ENCODE assay signal across 8 mouse cellular contexts in genomic region chr11:68385021-68385821, GRCm38 (mm10). TPM values are rescaled to one million over a fixed set of nuclear protein-coding genes. Genes with fewer than 3 reads are reported as not detected.
DNase-seq lines count a peak whose midpoint lies in the region; ATAC-seq lines count a peak whose summit lies in the region.

No protein-coding gene starts in this region.

- no peaks in the 10 kb centered on the region for H3K9me3 ChIP-seq in embryonic facial prominence, embryonic 11.5 days (replicated peaks; ENCODE audit: control insufficient read depth, low read length)
- no peaks in the 10 kb centered on the region for H3K9me3 ChIP-seq in hindbrain, embryonic 10.5 days
- no peaks in the 10 kb centered on the region for H3K9me3 ChIP-seq in liver, embryonic 11.5 days (ENCODE audit: control insufficient read depth, low read length)
- H3K9me3 ChIP-seq in neural tube, embryonic 12.5 days, result no peaks in the 10 kb centered on the region

- no peak overlapping the region; the same call in 1 of the 2 replicates for H3K27ac ChIP-seq in embryonic facial prominence, embryonic 11.5 days (replicated peaks; ENCODE audit: low read depth, low read length)
- H3K27ac ChIP-seq in hindbrain, embryonic 10.5 days, result peak overlapping the region; percentile 92
- no peak overlapping the region for H3K27ac ChIP-seq in liver, embryonic 11.5 days (ENCODE audit: low read depth, low read length)
- peak overlapping the region; percentile 62 for H3K27ac ChIP-seq in neural tube, embryonic 12.5 days

- peak; percentile 54 for DNase-seq in kidney, adult 18-20 months
- DNase-seq in kidney, adult 11 months, result no peak
- DNase-seq in Muller cell, postnatal 12 days (ENCODE audit: inconsistent ontology term), result peak; percentile 59
- DNase-seq in embryonic facial prominence, embryonic 11.5 days (ENCODE audit: low spot score), result peak; percentile 55
- peak; percentile 70 for DNase-seq in hindbrain, embryonic 10.5 days (ENCODE audit: low spot score)
- no peak for DNase-seq in liver, embryonic 11.5 days (ENCODE audit: low spot score)

- no peaks in the 10 kb centered on the region for H3K36me3 ChIP-seq in embryonic facial prominence, embryonic 11.5 days (replicated peaks; ENCODE audit: control insufficient read depth, insufficient read depth, low read depth, low read length)
- H3K36me3 ChIP-seq in hindbrain, embryonic 10.5 days, result peaks cover 20% of the 10 kb centered on the region; the same call in 1 of the 2 replicates
- H3K36me3 ChIP-seq in liver, embryonic 11.5 days (ENCODE audit: control insufficient read depth, insufficient read depth, low read length), result no peaks in the 10 kb centered on the region
- H3K36me3 ChIP-seq in neural tube, embryonic 12.5 days, result 0 out of 2 replicates have a peak, but pooled peaks cover 3% of the 10 kb centered on the region

- under 1% methylated on average over 94 of the region's 94 CpGs for WGBS in embryonic facial prominence, embryonic 11.5 days
- under 1% methylated on average over 94 of the region's 94 CpGs for WGBS in hindbrain, embryonic 10.5 days
- 2% methylated on average over 94 of the region's 94 CpGs for WGBS in liver, embryonic 11.5 days
- under 1% methylated on average over 94 of the region's 94 CpGs for WGBS in neural tube, embryonic 12.5 days

- H3K4me3 ChIP-seq in embryonic facial prominence, embryonic 11.5 days (ENCODE audit: low read depth, low read length), result peak overlapping the region; percentile 65
- peak overlapping the region; percentile 72 for H3K4me3 ChIP-seq in hindbrain, embryonic 10.5 days
- H3K4me3 ChIP-seq in liver, embryonic 11.5 days (ENCODE audit: low read depth, low read length), result peak overlapping the region; percentile 61
- H3K4me3 ChIP-seq in neural tube, embryonic 12.5 days, result peak overlapping the region; percentile 70

- no peak for ATAC-seq in embryonic facial prominence, embryonic 11.5 days (replicated peaks; ENCODE audit: insufficient number of reproducible peaks, low FRiP score, low TSS enrichment, low read depth)
- ATAC-seq in liver, embryonic 11.5 days (replicated peaks; ENCODE audit: low FRiP score), result no peak
- no peak for ATAC-seq in neural tube, embryonic 12.5 days (ENCODE audit: low FRiP score, low read depth)
- no peak for ATAC-seq in monocyte, adult 5-6 weeks (replicated peaks; ENCODE audit: insufficient number of reproducible peaks, low FRiP score, low TSS enrichment, poor library complexity, severe bottlenecking)

- H3K4me2 ChIP-seq in embryonic facial prominence, embryonic 11.5 days (ENCODE audit: low read depth, low read length), result peak overlapping the region; percentile 94
- peak overlapping the region; percentile 77 for H3K4me2 ChIP-seq in liver, embryonic 11.5 days
- H3K4me2 ChIP-seq in neural tube, embryonic 12.5 days (replicated peaks), result peak overlapping the region; percentile 95

- H3K27me3 ChIP-seq in embryonic facial prominence, embryonic 11.5 days (ENCODE audit: control insufficient read depth, insufficient read depth, low read length), result peaks cover 43% of the 10 kb centered on the region
- H3K27me3 ChIP-seq in hindbrain, embryonic 10.5 days (ENCODE audit: insufficient read depth, poor library complexity, severe bottlenecking), result peaks cover 100% of the 10 kb centered on the region
- peaks cover 96% of the 10 kb centered on the region for H3K27me3 ChIP-seq in liver, embryonic 11.5 days (replicated peaks; ENCODE audit: control insufficient read depth, insufficient read depth, low read length)
- peaks cover 43% of the 10 kb centered on the region for H3K27me3 ChIP-seq in neural tube, embryonic 12.5 days (replicated peaks)

- peak overlapping the region; percentile 72 for H3K9ac ChIP-seq in embryonic facial prominence, embryonic 11.5 days (replicated peaks; ENCODE audit: low read length)
- no peak overlapping the region for H3K9ac ChIP-seq in liver, embryonic 11.5 days (ENCODE audit: low read depth, low read length)
- peak overlapping the region; percentile 86 for H3K9ac ChIP-seq in neural tube, embryonic 12.5 days

- peaks cover 8% of the 10 kb centered on the region for H3K4me1 ChIP-seq in embryonic facial prominence, embryonic 11.5 days (ENCODE audit: control insufficient read depth, insufficient read depth, low read length)
- peaks cover 91% of the 10 kb centered on the region for H3K4me1 ChIP-seq in hindbrain, embryonic 10.5 days (replicated peaks)
- H3K4me1 ChIP-seq in liver, embryonic 11.5 days (replicated peaks; ENCODE audit: control insufficient read depth, insufficient read depth, low read length), result peaks cover 14% of the 10 kb centered on the region; the same call in 1 of the 2 replicates
- H3K4me1 ChIP-seq in neural tube, embryonic 12.5 days, result peaks cover 47% of the 10 kb centered on the region

RNA-seq across cellular contexts. Expression of gene Ntn1, which starts 15.4 kb away (rescaled TPM):
- 3.2 and 4.2 TPM in 2 replicates for polyA plus RNA-seq in embryonic facial prominence, embryonic 11.5 days (2014; fragmentation: Nextera tagmentation; extraction: Ambion mirVana)
- polyA plus RNA-seq in hindbrain, embryonic 10.5 days (2016; fragmentation: Nextera tagmentation; extraction: Ambion mirVana), result 18.2 and 23.7 TPM in 2 replicates
- 0.13 and 0.40 TPM in 2 replicates for polyA plus RNA-seq in liver, embryonic 11.5 days (2014; fragmentation: Nextera tagmentation; extraction: Ambion mirVana)
- 48.0 and 48.2 TPM in 2 replicates for polyA plus RNA-seq in neural tube, embryonic 12.5 days (2016; fragmentation: Nextera tagmentation; extraction: Ambion mirVana)
- total RNA-seq in monocyte, adult 5-6 weeks (2017), result 0.32 TPM in 1 of 3 replicates, not detected in the others

RNA-seq across cellular contexts. Expression of gene Pik3r5, which starts 46.7 kb away (rescaled TPM):
- polyA plus RNA-seq in embryonic facial prominence, embryonic 11.5 days (2014; fragmentation: Nextera tagmentation; extraction: Ambion mirVana), result 0.50 and 0.66 TPM in 2 replicates
- polyA plus RNA-seq in hindbrain, embryonic 10.5 days (2016; fragmentation: Nextera tagmentation; extraction: Ambion mirVana), result 0.88 and 1.2 TPM in 2 replicates
- polyA plus RNA-seq in liver, embryonic 11.5 days (2014; fragmentation: Nextera tagmentation; extraction: Ambion mirVana), result 0.56 and 0.84 TPM in 2 replicates
- polyA plus RNA-seq in neural tube, embryonic 12.5 days (2016; fragmentation: Nextera tagmentation; extraction: Ambion mirVana), result 1.3 TPM in 2 replicates
- total RNA-seq in monocyte, adult 5-6 weeks (2017), result 66.2 to 140 TPM (median 84.0 TPM) in 3 replicates

Comparison
In these comparisons a context has a peak if more than half of its experiments do, and no peak if none do; other contexts are left out.
1. DNase-seq: peak in kidney, adult 18-20 months (single experiment), Muller cell, postnatal 12 days (single experiment), embryonic facial prominence, embryonic 11.5 days (single experiment) and hindbrain, embryonic 10.5 days (single experiment); none in kidney, adult 11 months (single experiment) and liver, embryonic 11.5 days (single experiment).
2. H3K27ac ChIP-seq: peak in hindbrain, embryonic 10.5 days (single experiment) and neural tube, embryonic 12.5 days (single experiment); none in embryonic facial prominence, embryonic 11.5 days (single experiment) and liver, embryonic 11.5 days (single experiment).
3. Peak in every context shown above with its lines, with median percentiles within 50 percentile points of each other: H3K4me2 ChIP-seq and H3K4me3 ChIP-seq.